Mouse (Mus musculus): ENCODE data around the gene Galnt13. TPM values are rescaled to one million over a fixed set of nuclear protein-coding genes. Genes with fewer than 3 reads are reported as not detected.

Galnt13 gene
- polyA plus RNA-seq (2014; fragmentation: Nextera tagmentation; extraction: Ambion mirVana), result 17.3 and 23.4 TPM in 2 replicates

DNA sequence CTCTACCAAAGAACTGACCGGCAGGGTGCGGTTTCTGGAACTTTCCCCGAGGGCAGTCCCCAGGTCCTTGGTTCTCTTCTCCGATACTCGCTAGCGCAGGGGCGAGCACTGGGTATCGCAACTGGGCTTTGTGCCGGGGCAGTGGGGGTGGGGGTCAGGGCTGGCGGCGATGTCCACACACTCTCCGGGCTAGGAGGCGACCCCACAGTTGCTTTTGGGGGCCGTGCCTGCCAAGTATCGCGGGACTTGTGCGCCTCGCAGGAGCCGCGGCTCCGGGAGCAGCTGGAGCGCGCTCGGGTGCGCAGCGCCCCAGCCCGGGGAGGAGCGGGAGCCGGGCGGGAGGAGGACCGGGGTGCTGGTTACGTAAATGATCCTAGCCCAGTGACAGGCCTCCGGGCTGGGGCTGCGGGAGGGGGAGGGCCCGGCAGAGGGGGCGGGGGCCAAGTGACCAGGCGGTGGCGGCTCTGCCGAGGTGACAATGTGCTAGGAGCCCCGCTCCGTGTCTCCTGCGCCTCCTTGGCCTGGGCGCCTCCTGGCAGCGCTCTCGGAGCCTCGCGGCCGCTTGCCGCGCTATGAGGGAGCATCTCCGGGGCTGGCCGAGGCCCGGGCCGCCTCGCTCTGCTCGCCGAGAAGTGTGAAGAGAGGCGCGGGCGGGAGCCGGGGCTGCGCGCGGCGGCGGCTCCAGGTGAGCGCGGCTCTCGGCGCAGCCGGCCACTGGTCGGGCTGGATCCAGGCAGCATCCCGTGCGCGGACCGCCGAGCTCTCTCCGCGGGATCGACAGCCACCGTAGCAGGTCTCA is at the start of gene Galnt13:
Galnt13 (plus strand) TSS at position 381 of the 799 bp plus-strand sequence.
- peak within 1 kb of the TSS; percentile 67 for H3K4me3 ChIP-seq (ENCODE audit: low read depth, low read length)
- peak; percentile 94 for ATAC-seq (ENCODE audit: low read depth)
- H3K9me3 ChIP-seq (ENCODE audit: control insufficient read depth, low read length), result no peaks in the 10 kb centered on the region
- no peaks in the 10 kb centered on the region for H3K36me3 ChIP-seq (ENCODE audit: control insufficient read depth, insufficient read depth, low read length)
- peak within 1 kb of the TSS; percentile 76 for H3K9ac ChIP-seq (replicated peaks; ENCODE audit: low read depth, low read length)
- peak within 1 kb of the TSS; percentile 75 for H3K27ac ChIP-seq (ENCODE audit: low read depth, low read length)
- H3K4me2 ChIP-seq (ENCODE audit: low read depth, low read length), result peak within 1 kb of the TSS; percentile 86
- no peaks in the 10 kb centered on the region; the same call in 1 of the 2 replicates for H3K4me1 ChIP-seq (ENCODE audit: control insufficient read depth, insufficient read depth, low read length)
- under 1% methylated on average over 73 of the region's 81 CpGs for WGBS
- H3K27me3 ChIP-seq (ENCODE audit: control insufficient read depth, insufficient read depth, low read length), result peaks cover 3% of the 10 kb centered on the region; the same call in 1 of the 2 replicates

DNA sequence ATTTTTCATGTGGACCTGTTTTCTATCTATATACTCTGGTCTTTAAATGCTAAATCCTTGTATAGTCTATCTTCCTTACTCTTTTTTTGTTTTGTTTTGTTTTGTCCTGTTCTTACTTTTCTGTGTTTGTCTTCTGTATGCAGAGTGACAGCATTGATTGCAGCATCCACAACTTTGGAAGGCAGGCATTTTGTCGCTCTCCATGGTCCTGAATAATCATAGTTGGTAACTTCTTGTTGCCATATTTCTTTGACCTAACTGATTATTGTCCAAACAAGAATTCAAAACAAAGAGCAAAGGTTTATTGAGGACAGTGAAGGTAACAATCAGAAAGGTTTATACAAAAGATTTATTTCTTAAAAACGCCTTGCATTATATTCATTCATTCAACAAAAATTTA is 5.1 kb upstream of the Galnt13 start:
- Histone ChIP-seq H3K9ac (replicated peaks; ENCODE audit: low read depth, low read length) (no peak overlapping the region), H3K9me3 (ENCODE audit: control insufficient read depth, low read length) (no peaks in the 10 kb centered on the region), H3K36me3 (ENCODE audit: control insufficient read depth, insufficient read depth, low read length) (no peaks in the 10 kb centered on the region), H3K27me3 (ENCODE audit: control insufficient read depth, insufficient read depth, low read length) (no peaks in the 10 kb centered on the region), H3K4me3 (ENCODE audit: low read depth, low read length) (no peak overlapping the region), H3K27ac (ENCODE audit: low read depth, low read length) (no peak overlapping the region), H3K4me1 (ENCODE audit: control insufficient read depth, insufficient read depth, low read length) (no peaks in the 10 kb centered on the region), H3K4me2 (ENCODE audit: low read depth, low read length) (no peak overlapping the region)
- 59% methylated on average over 2 of the region's 2 CpGs for WGBS
- ATAC-seq (ENCODE audit: low read depth), result no peak

DNA sequence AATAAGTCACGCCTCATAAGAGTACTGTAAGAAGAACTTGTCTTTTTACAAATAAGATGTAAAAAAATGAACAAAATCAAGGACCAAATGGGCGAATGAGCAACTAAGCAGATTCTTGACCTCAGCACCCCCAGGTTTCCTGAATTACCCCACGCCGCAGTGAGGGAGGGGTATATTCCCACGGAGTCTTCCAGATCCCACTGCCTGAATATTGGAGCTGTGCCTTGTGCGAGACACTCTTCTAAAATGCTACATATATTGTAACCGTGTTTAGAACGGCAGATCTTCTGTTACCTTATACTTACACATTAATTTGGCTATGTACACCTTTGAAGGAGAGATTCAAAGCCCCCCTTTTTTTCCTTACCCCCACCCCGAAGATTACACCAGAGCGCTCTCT is 737 bp upstream of the Galnt13 start:
- peak overlapping the region; percentile 76; the same call in 1 of the 2 replicates for H3K9ac ChIP-seq (replicated peaks; ENCODE audit: low read depth, low read length)
- no peaks in the 10 kb centered on the region for H3K36me3 ChIP-seq (ENCODE audit: control insufficient read depth, insufficient read depth, low read length)
- 45% methylated on average over 10 of the region's 10 CpGs for WGBS
- peak overlapping the region; percentile 67 for H3K4me3 ChIP-seq (ENCODE audit: low read depth, low read length)
- peak; percentile 3; the same call in 1 of the 2 replicates for ATAC-seq (ENCODE audit: low read depth)
- no peaks in the 10 kb centered on the region for H3K9me3 ChIP-seq (ENCODE audit: control insufficient read depth, low read length)
- peaks cover 3% of the 10 kb centered on the region; the same call in 1 of the 2 replicates for H3K27me3 ChIP-seq (ENCODE audit: control insufficient read depth, insufficient read depth, low read length)
- peak overlapping the region; percentile 86 for H3K4me2 ChIP-seq (ENCODE audit: low read depth, low read length)
- no peak overlapping the region for H3K27ac ChIP-seq (ENCODE audit: low read depth, low read length)
- H3K4me1 ChIP-seq (ENCODE audit: control insufficient read depth, insufficient read depth, low read length), result no peaks in the 10 kb centered on the region; the same call in 1 of the 2 replicates

DNA sequence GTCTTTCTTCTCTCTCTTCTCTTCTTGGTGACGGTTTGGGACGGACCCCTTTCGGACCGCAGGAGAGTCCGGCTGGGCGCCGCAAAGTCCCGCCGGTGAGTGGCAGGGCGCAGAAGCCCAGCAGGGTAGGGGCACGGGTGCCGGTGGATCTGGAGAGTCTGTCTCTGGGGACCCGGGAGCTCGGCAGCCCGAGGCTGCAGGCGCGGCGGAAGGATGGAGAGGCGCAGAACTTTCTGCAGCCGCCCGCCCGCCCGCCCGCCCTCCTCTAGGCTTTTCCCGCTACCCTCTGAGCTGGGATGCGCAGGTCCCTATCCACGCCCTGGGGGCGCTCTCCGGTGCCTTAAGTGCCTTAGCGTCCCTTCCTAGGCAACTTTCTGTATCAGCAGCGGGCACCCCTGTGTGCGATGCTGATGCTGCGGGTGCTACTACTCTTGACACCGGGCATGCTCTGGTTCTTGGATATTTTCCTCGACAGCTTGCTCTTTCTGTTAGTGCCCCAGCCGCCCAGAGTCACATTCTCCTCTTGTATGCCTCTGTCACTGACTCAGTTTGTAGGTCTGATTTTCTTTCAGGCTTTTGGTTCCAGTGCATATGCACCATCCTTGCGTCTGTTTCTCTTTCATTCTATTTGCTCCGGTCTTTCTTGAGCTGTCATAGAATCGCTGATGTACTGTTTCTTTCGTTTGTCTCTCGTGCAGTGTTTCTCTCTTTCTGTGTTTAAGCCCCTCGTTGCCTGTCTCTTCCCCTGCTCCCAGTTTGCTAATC is 801 bp downstream of the Galnt13 start:
- peak overlapping the region; percentile 75 for H3K27ac ChIP-seq (ENCODE audit: low read depth, low read length)
- H3K4me3 ChIP-seq (ENCODE audit: low read depth, low read length), result peak overlapping the region; percentile 67
- H3K9ac ChIP-seq (replicated peaks; ENCODE audit: low read depth, low read length), result peak overlapping the region; percentile 76
- H3K4me2 ChIP-seq (ENCODE audit: low read depth, low read length), result peak overlapping the region; percentile 86
- H3K4me1 ChIP-seq (ENCODE audit: control insufficient read depth, insufficient read depth, low read length), result no peaks in the 10 kb centered on the region; the same call in 1 of the 2 replicates
- under 1% methylated on average over 32 of the region's 42 CpGs for WGBS
- H3K36me3 ChIP-seq (ENCODE audit: control insufficient read depth, insufficient read depth, low read length), result no peaks in the 10 kb centered on the region
- ATAC-seq (ENCODE audit: low read depth), result peak; percentile 61
- no peaks in the 10 kb centered on the region for H3K9me3 ChIP-seq (ENCODE audit: control insufficient read depth, low read length)
- H3K27me3 ChIP-seq (ENCODE audit: control insufficient read depth, insufficient read depth, low read length), result peaks cover 3% of the 10 kb centered on the region; the same call in 1 of the 2 replicates

DNA sequence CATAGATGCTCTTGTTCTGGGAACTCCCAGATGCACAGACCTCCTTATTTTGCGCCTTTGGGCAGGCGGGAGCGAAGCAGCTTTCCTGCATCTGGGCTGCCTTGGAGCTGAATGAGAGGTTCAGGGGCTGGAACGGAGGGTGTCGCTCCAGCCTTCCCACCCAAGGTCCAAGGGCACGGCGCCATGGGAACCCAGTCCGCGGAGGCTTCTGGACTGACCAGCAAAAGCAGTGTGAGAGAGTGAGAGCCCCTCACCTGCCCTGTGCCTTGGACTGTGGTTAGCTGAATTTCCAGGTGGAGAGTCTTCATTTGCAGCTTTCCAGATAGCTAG is 1.3 kb downstream of the Galnt13 start:
- peak overlapping the region; percentile 13; the same call in 1 of the 2 replicates for H3K27ac ChIP-seq (ENCODE audit: low read depth, low read length)
- no peaks in the 10 kb centered on the region; the same call in 1 of the 2 replicates for H3K4me1 ChIP-seq (ENCODE audit: control insufficient read depth, insufficient read depth, low read length)
- no peaks in the 10 kb centered on the region for H3K9me3 ChIP-seq (ENCODE audit: control insufficient read depth, low read length)
- H3K4me2 ChIP-seq (ENCODE audit: low read depth, low read length), result peak overlapping the region; percentile 86
- H3K27me3 ChIP-seq (ENCODE audit: control insufficient read depth, insufficient read depth, low read length), result peaks cover 3% of the 10 kb centered on the region; the same call in 1 of the 2 replicates
- ATAC-seq (ENCODE audit: low read depth), result 0 out of 2 replicates have a peak, but pooled peaks have one; percentile 9
- peak overlapping the region; percentile 67 for H3K4me3 ChIP-seq (ENCODE audit: low read depth, low read length)
- no peaks in the 10 kb centered on the region for H3K36me3 ChIP-seq (ENCODE audit: control insufficient read depth, insufficient read depth, low read length)
- H3K9ac ChIP-seq (replicated peaks; ENCODE audit: low read depth, low read length), result peak overlapping the region; percentile 76
- 6% methylated on average over 9 of the region's 9 CpGs for WGBS

DNA sequence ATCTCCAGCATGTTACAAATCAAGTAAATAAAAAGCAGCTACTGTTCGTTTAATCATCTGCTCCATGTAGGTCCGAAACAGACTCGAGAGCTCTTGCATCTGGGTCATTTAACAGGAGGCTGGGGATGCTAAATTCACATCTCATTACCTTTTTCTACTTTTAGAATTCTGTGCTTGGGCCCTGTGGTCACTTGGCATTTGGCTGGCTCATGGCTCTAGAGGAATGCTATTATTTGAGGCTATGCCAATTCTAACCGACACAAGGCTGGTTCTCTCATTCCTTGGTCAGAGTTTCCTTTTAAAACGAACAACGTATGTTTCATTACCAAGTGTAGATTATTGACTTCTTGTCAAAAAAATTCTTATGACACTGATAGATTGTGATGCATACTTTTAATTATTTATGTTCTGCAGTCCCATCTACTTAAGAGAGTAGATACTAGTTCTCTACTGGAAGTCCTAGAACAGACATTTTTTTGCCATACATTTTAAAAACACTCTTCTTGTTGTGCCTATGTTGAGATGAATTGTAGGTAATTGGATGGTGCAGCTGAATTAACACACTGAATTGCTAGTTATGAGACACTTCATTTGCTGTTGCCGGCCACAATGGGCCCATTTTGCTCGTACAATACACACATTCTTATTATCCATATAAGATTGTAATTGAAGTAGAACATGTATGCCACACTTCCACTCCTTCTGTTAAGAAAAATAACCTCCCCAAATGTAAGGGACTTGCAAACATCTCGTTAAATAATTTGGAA is 6.8 kb downstream of the Galnt13 start:
- no peaks in the 10 kb centered on the region for H3K36me3 ChIP-seq (ENCODE audit: control insufficient read depth, insufficient read depth, low read length)
- ATAC-seq (ENCODE audit: low read depth), result no peak
- H3K27ac ChIP-seq (ENCODE audit: low read depth, low read length), result no peak overlapping the region
- no peak overlapping the region for H3K4me3 ChIP-seq (ENCODE audit: low read depth, low read length)
- no peak overlapping the region for H3K4me2 ChIP-seq (ENCODE audit: low read depth, low read length)
- no peaks in the 10 kb centered on the region for H3K9me3 ChIP-seq (ENCODE audit: control insufficient read depth, low read length)
- WGBS, result 77% methylated on average over 9 of the region's 9 CpGs
- no peaks in the 10 kb centered on the region for H3K27me3 ChIP-seq (ENCODE audit: control insufficient read depth, insufficient read depth, low read length)
- H3K4me1 ChIP-seq (ENCODE audit: control insufficient read depth, insufficient read depth, low read length), result no peaks in the 10 kb centered on the region
- H3K9ac ChIP-seq (replicated peaks; ENCODE audit: low read depth, low read length), result no peak overlapping the region

DNA sequence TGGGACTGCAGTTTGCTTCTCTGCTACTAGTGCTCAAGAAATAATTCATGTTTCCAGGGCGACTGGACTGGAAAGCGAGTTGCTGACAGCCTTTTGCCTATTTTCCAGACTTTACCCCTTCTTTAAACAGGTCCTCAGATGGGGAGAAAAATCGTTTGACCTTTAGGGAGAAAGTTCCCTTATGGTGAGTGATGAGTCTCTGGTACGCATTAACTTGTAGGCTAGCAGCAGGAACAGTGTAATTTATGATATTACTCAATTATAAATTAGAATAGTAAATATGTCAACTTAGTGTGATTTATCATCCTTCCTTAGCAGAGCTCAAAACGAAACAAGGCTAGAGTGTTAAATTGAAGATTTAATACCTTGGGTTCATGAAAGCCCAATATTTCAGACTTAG is 47.3 kb downstream of the Galnt13 start:
- 52% methylated on average over 5 of the region's 5 CpGs for WGBS
- no peak overlapping the region for H3K27ac ChIP-seq (ENCODE audit: low read depth, low read length)

DNA sequence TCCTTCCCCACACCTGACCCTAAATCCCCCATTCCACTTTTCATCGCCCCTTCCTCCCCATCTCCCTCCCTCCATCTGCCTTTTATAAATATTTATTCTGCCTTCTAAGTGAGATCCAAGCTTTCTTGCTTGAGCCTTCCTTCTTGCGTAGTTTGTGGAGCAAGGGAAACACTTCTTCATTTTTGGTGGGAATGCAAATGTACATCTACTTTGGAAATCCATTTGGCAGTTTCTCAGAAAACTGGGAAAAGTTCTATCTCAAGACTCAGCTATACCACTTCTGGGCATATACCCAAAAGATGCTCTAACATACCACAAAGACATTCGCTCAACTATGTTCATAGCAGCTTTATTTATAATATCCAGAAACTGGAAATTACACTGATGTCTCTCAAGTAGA is 86.9 kb downstream of the Galnt13 start:
- Histone ChIP-seq H3K27me3 (ENCODE audit: control insufficient read depth, insufficient read depth, low read length) (no peaks in the 10 kb centered on the region), H3K27ac (ENCODE audit: low read depth, low read length) (no peak overlapping the region), H3K4me2 (ENCODE audit: low read depth, low read length) (no peak overlapping the region), H3K4me1 (ENCODE audit: control insufficient read depth, insufficient read depth, low read length) (no peaks in the 10 kb centered on the region), H3K9ac (replicated peaks; ENCODE audit: low read depth, low read length) (no peak overlapping the region), H3K36me3 (ENCODE audit: control insufficient read depth, insufficient read depth, low read length) (no peaks in the 10 kb centered on the region), H3K9me3 (ENCODE audit: control insufficient read depth, low read length) (no peaks in the 10 kb centered on the region), H3K4me3 (ENCODE audit: low read depth, low read length) (no peak overlapping the region)
- ATAC-seq (ENCODE audit: low read depth), result no peak
- WGBS, result 91% methylated on average over 3 of the region's 3 CpGs

More for the DNA sequence above, 47.3 kb downstream of the Galnt13 start:
- Histone ChIP-seq H3K27me3 (ENCODE audit: control insufficient read depth, insufficient read depth, low read length) (no peaks in the 10 kb centered on the region), H3K4me3 (ENCODE audit: low read depth, low read length) (no peak overlapping the region), H3K9ac (replicated peaks; ENCODE audit: low read depth, low read length) (no peak overlapping the region), H3K4me1 (ENCODE audit: control insufficient read depth, insufficient read depth, low read length) (no peaks in the 10 kb centered on the region), H3K9me3 (ENCODE audit: control insufficient read depth, low read length) (no peaks in the 10 kb centered on the region), H3K4me2 (ENCODE audit: low read depth, low read length) (no peak overlapping the region), H3K36me3 (ENCODE audit: control insufficient read depth, insufficient read depth, low read length) (no peaks in the 10 kb centered on the region)
- ATAC-seq (ENCODE audit: low read depth), result no peak

All from neural tube, embryonic 14.5 days (tissue).